Comparison of ENCODE assay signal across 9 mouse cellular contexts in the genomic region with DNA sequence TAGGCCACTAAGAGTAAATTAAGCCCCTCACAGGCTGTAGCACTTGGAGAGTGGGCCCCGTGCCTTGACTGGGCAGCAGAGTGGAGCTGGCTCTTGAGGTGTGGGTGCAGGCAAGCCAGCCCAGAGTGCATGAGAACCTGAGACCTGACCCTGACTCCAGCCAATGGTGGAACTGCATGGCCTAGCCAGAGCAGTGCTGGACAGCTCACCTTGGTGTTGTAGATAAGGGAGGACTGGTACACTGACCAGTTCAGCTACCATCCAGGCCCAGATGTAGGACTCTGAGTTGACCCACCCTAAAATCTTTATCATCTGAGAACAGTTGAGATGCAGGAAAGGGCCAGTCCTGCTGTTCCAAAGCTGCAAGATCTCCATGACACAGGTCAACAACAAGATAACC.
"Had no signal": no experiment of that assay in that cellular context is flagged by ENCODE, and none has a peak within 500 bp of the region (broad histone marks: within the 10 kb centered on the region; RNA-seq: fewer than 3 reads in every experiment).

No protein-coding gene starts in this region.

- H3K9me3 ChIP-seq: kidney, embryonic 15.5 days; limb, embryonic 13.5 days; lung, embryonic 15.5 days had no signal

- H3K27me3 ChIP-seq: kidney, embryonic 15.5 days; limb, embryonic 13.5 days; lung, embryonic 15.5 days had no signal

- H3K4me3 ChIP-seq: kidney, embryonic 15.5 days; limb, embryonic 13.5 days; lung, embryonic 15.5 days had no signal

- H3K4me2 ChIP-seq: kidney, embryonic 15.5 days; limb, embryonic 13.5 days; lung, embryonic 15.5 days had no signal

- DNase-seq: kidney, adult 11 months; kidney, postnatal 14 days; left cerebral cortex, postnatal 4 days; right cerebral cortex, adult 18-20 months; right cerebral cortex, postnatal 25 days; thymus, postnatal 36 days had no signal

- H3K4me1 ChIP-seq: kidney, embryonic 15.5 days; limb, embryonic 13.5 days; lung, embryonic 15.5 days had no signal

- H3K36me3 ChIP-seq: lung, embryonic 15.5 days had no signal

- H3K27ac ChIP-seq: kidney, embryonic 15.5 days; limb, embryonic 13.5 days; lung, embryonic 15.5 days had no signal

- H3K9ac ChIP-seq: kidney, embryonic 15.5 days; limb, embryonic 13.5 days; lung, embryonic 15.5 days had no signal
